Mouse (Mus musculus) left cerebral cortex, postnatal 25 days (tissue): ENCODE data around the gene Tcp10b. TPM values are rescaled to one million over a fixed set of nuclear protein-coding genes. Genes with fewer than 3 reads are reported as not detected.
"Not testable (repeated sequence)": the region's sequence is repeated elsewhere in the genome, so short reads cannot be mapped to it uniquely, and the experiment has no call there.

Experiments
- DNase-seq, 2 experiments: peaks; one replicate each; pipeline ENCODE4 v3.0.0; 2022; ENCODE audit warnings: low spot score in 2 of 2, mixed read lengths in 1 of 2
- intact Hi-C: fragments of 180-260 bp; cut with DNase I; formaldehyde crosslinking; loops from one replicate; pipeline ENCODE4 v1.15.1; 2025
- total RNA-seq, 2 experiments: library from RNA; stranded (reverse); gene quantifications; 2 replicates each; pipeline ENCODE4 v1.2.3; 2021

The Tcp10b gene
- total RNA-seq, 2 experiments from 2014 or later, result 0.23 to 0.30 TPM

GRCm38 (mm10) chr17:13131710-13132109 is 70.8 kb downstream of the Tcp10b start, which contains the start of gene Unc93a:
Gene Unc93a, minus strand, starts transcription at chr17:13131810.
- intact Hi-C loops, DNase-seq: not testable (repeated sequence)

Other genes with a start within 250 kb of the Tcp10b start
- gene Mas1, start 193.0 kb upstream of the Tcp10b start, total RNA-seq, result 10 to 100 TPM; 37.2 to 39.0 TPM
- gene Mrgprh, start 185.1 kb upstream of the Tcp10b start, total RNA-seq, result under 1 TPM in 1 of 2 experiments, not detected in 1; 0.37 TPM
- gene Pnldc1, start 150.9 kb upstream of the Tcp10b start, total RNA-seq, result 1 to 10 TPM; 2.3 to 2.7 TPM
- 100 to 1,000 TPM; 210 to 217 TPM for gene Tcp1, start 145.4 kb upstream of the Tcp10b start, total RNA-seq
- gene Mrpl18, start 144.8 kb upstream of the Tcp10b start, total RNA-seq, result 10 to 100 TPM; 59.7 to 65.2 TPM
- gene Acat3, start 120.5 kb upstream of the Tcp10b start, total RNA-seq, result 1 to 10 TPM; 2.6 to 3.9 TPM
- gene Acat2, start 100.4 kb upstream of the Tcp10b start, total RNA-seq, result 10 to 100 TPM; 59.1 to 60.8 TPM
- gene Wtap, start 66.9 kb upstream of the Tcp10b start, total RNA-seq, result 10 to 100 TPM; 50.9 to 53.6 TPM
- 100 to 1,000 TPM; 267 to 275 TPM for gene Sod2, start 54.3 kb upstream of the Tcp10b start, total RNA-seq
- gene Gpr31b, start 8.8 kb upstream of the Tcp10b start, total RNA-seq, result not detected
- gene Unc93a, start 70.7 kb downstream of the Tcp10b start, total RNA-seq, result under 1 TPM in 1 of 2 experiments, not detected in 1; 0.14 TPM
- gene Smok2a, start 160.1 kb downstream of the Tcp10b start, total RNA-seq, result not detected
- not detected for gene Smok2b, start 169.2 kb downstream of the Tcp10b start, total RNA-seq